Mouse (Mus musculus) lung, adult 2 months (tissue): ENCODE data around the gene Dync2li1. TPM values are rescaled to one million over a fixed set of nuclear protein-coding genes. Genes with fewer than 3 reads are reported as not detected.
A peak's percentile ranks its signal among the peaks of the same experiment; 100 is the strongest.

ENCODE experiments used
- DNase-seq: peaks from one replicate; pipeline ENCODE4 v3.0.0; 2022
- H3K4me1 ChIP-seq: fragments of 200-500 bp; 2 replicates; pipeline ENCODE4 v1.6.1; 2011; ENCODE audit warnings: low read length; ENCODE audit not compliant: control insufficient read depth, insufficient read depth
- H3K4me3 ChIP-seq: fragments of 200-500 bp; replicated peaks from 2 replicates; pipeline ENCODE3; 2011; ENCODE audit warnings: low read depth, mild to moderate bottlenecking, control low read depth, low read length; ENCODE audit errors: extremely low read depth
- CTCF ChIP-seq: fragments of 200-500 bp; IDR thresholded peaks from 2 replicates; pipeline ENCODE4 v1.5.1; 2011; ENCODE audit warnings: mild to moderate bottlenecking, low read length, control low read depth; ENCODE audit not compliant: insufficient read depth
- POLR2A ChIP-seq: fragments of 200-500 bp; IDR thresholded peaks from 2 replicates; pipeline ENCODE4 v1.6.1; 2011; ENCODE audit warnings: low read depth, mild to moderate bottlenecking, control low read depth, low read length, borderline replicate concordance; ENCODE audit errors: extremely low read depth
- WGBS: fragments of 180-500 bp; shearing (Covaris S2); methylation state at CpG from one replicate; pipeline ENCODE4 v1.1.7; 2018; 5-methylcytosine and 5-hydroxymethylcytosine counted together
- polyA plus RNA-seq: library from polyadenylated mRNA; depleted of rRNA; stranded (reverse); fragments of >200 nt; gene quantifications from 2 replicates; pipeline ENCODE4 v1.2.3, GENCODE M21; 2012; rRNA removed

The Dync2li1 gene
- polyA plus RNA-seq, 1 experiment, result 11.4 TPM

DNA sequence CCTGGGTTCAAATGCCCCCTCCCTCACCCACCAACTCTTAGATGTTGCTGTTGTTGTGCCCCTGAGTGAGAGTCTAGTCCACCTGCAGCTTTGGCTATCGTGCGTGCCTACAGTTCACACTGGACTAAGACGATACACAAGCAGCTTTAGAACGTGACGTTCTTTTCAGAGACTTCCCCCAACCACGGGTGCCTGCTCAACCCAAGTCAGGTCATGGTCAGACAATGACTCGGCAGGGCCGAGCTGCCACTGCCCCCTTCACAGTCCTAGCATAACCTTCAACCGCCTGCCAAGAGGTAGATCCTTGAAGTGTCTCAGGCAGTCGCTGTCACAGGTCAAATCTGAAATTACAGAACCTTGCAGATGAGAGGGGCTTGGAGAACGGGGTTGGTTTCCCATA is 62.5 kb downstream of the Dync2li1 start:
- no peak for TF ChIP-seq POLR2A
- TF ChIP-seq CTCF, result no peak
- 79% methylated on average over 11 of the region's 11 CpGs for WGBS
- Histone ChIP-seq H3K4me1 (no peaks in the 10 kb centered on the region), H3K4me3 (no peak overlapping the region)
- DNase-seq, result no peak

DNA sequence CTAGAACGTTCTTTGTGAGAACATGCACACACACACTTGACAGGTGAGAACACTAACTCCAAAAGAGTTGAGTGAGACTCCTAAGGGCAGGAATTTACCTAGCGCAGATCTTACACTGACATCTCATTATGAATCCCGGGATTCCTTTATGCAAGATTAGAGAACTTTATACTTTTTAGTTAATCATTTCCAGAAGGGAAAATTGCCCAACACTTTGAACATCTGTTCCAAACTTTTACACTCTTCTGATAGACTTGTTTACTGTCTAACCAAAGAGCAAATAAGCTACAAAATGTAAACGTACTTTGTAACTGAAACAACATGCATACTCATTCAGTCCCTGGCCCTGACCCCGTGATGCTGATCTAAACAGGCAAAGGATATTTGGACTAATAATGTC is 63.0 kb downstream of the Dync2li1 start:
- Histone ChIP-seq H3K4me1 (no peaks in the 10 kb centered on the region), H3K4me3 (no peak overlapping the region)
- WGBS, result 52% methylated on average over 5 of the region's 5 CpGs
- no peak for DNase-seq
- TF ChIP-seq POLR2A, result no peak

- Histone ChIP-seq H3K4me3 (no peak overlapping the region), H3K4me1 (no peaks in the 10 kb centered on the region)
- no peak for DNase-seq
- TF ChIP-seq POLR2A (no peak), CTCF (no peak)
- WGBS, result 74% methylated on average over 5 of the region's 5 CpGs
Measured at GRCm38 (mm10) chr17:84690111-84690510, 63.8 kb downstream of the Dync2li1 start.

DNA sequence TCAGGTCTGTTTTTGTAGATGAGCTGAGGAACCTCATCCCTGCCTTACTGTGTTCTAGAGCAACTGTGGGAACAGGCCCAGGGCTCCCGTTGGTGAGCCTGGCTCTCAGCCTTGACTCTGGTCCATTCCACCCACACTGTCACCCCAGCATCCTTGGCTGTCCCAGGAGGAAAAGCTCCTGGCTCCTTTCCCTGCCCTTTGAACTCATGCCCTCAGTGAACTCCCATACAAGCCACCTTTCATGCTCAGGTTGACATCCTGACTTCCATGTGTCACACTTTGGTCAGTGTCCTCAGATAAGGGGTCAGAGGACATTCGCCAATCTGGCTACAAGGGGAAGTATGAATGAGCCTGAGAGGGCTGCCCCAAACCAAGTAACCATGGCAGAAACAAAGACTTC is 67.4 kb downstream of the Dync2li1 start:
- 62% methylated on average over 2 of the region's 2 CpGs for WGBS
- no peak overlapping the region for H3K4me3 ChIP-seq
- H3K4me1 ChIP-seq, result no peaks in the 10 kb centered on the region
- no peak for DNase-seq
- TF ChIP-seq POLR2A (no peak), CTCF (no peak)

DNA sequence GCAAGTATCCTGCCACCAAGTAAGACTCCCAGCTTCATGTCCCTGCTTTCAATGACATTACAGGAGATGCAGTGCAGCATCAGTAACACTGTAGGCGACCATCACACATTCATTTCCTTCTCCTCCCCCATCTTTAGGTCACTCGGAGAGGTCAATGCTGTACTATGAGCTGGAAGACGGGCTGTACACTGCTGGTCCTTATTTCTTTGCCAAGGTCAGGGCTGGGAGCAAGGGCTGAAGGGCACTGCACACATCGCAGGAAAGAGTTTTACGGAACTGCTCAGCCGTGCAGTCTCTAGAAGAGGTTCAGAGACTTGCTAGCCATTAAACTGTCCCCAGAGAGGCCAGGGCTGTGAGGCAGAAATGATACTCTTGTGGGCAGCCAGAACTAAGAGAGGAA is 70.2 kb downstream of the Dync2li1 start:
- WGBS, result 66% methylated on average over 6 of the region's 6 CpGs
- no peak for DNase-seq
- TF ChIP-seq POLR2A, result no peak
- TF ChIP-seq CTCF, result no peak

GRCm38 (mm10) chr17:84698727-84699126 is 72.4 kb downstream of the Dync2li1 start:
- WGBS, result 23% methylated on average over 5 of the region's 5 CpGs
- no peak for TF ChIP-seq POLR2A
- peak; percentile 93 for TF ChIP-seq CTCF

More for the DNA sequence above, 70.2 kb downstream of the Dync2li1 start:
- Histone ChIP-seq H3K4me1 (no peaks in the 10 kb centered on the region), H3K4me3 (no peak overlapping the region)

More at GRCm38 (mm10) chr17:84698727-84699126, 72.4 kb downstream of the Dync2li1 start:
- no peak overlapping the region for H3K4me3 ChIP-seq
- DNase-seq, result peak; percentile 40
- no peaks in the 10 kb centered on the region for H3K4me1 ChIP-seq

Other genes with a start within 250 kb of the Dync2li1 start
- gene Thada, start 160.3 kb upstream of the Dync2li1 start, polyA plus RNA-seq, result 10.9 and 12.8 TPM in 2 replicates
- gene Plekhh2, start 114.6 kb upstream of the Dync2li1 start, polyA plus RNA-seq, result 8.0 and 12.1 TPM in 2 replicates
- gene Abcg8, start 49.8 kb downstream of the Dync2li1 start, polyA plus RNA-seq, result 0.06 and 0.19 TPM in 2 replicates
- 0.33 and 0.45 TPM in 2 replicates for gene Abcg5, start 56.5 kb downstream of the Dync2li1 start, polyA plus RNA-seq
- gene Lrpprc, start 164.3 kb downstream of the Dync2li1 start, polyA plus RNA-seq, result 5.3 and 7.0 TPM in 2 replicates